Mouse (Mus musculus): ENCODE data around the gene P4ha2. TPM values are rescaled to one million over a fixed set of nuclear protein-coding genes. Genes with fewer than 3 reads are reported as not detected.
"Not testable (repeated sequence)": the region's sequence is repeated elsewhere in the genome, so short reads cannot be mapped to it uniquely, and the experiment has no call there.

Gene P4ha2
- polyA plus RNA-seq, 1 experiment from 2014 or later, result 22.7 TPM

GRCm38 (mm10) chr11:54130721-54131120 is 30.8 kb downstream of the P4ha2 start:
- no peaks in the 10 kb centered on the region for H3K9me3 ChIP-seq
- H3K27me3 ChIP-seq (ENCODE audit: insufficient read depth, poor library complexity, severe bottlenecking), result no peaks in the 10 kb centered on the region
- DNase-seq (ENCODE audit: low spot score), result no peak
- no peak overlapping the region for H3K27ac ChIP-seq
- peaks cover 8% of the 10 kb centered on the region for H3K4me1 ChIP-seq (replicated peaks)
- H3K36me3 ChIP-seq, result no peaks in the 10 kb centered on the region
- WGBS, result 88% methylated on average over 6 of the region's 6 CpGs
- no peak overlapping the region for H3K4me3 ChIP-seq

DNA sequence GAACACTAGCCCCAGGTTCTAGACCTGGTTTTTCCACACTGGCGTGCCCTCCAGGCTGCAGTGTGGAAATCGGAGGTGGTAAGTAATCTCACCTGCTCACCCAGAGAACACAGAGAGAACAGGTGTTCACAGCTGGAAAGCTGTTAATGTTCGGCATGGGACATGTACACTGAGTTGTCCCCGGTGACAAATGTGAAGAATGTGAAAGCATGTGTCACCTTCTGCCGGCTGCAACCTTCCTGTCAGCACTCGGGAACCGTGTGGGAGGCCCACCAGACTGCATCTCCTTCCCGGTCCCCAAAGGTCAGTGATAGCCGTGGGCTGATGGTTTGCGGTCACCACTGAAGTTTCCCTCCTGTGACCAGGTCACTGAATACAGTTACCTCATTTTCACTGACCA is 32.4 kb downstream of the P4ha2 start:
- WGBS, result 85% methylated on average over 10 of the region's 10 CpGs
- H3K4me3 ChIP-seq, result no peak overlapping the region
- H3K27ac ChIP-seq, result no peak overlapping the region
- H3K27me3 ChIP-seq (ENCODE audit: insufficient read depth, poor library complexity, severe bottlenecking), result no peaks in the 10 kb centered on the region
- no peak for DNase-seq (ENCODE audit: low spot score)
- no peaks in the 10 kb centered on the region for H3K9me3 ChIP-seq
- no peaks in the 10 kb centered on the region for H3K36me3 ChIP-seq
- H3K4me1 ChIP-seq (replicated peaks), result 0 out of 2 replicates have a peak, but pooled peaks cover 1% of the 10 kb centered on the region

GRCm38 (mm10) chr11:54134905-54135304 is 35.0 kb downstream of the P4ha2 start:
- no peaks in the 10 kb centered on the region for H3K27me3 ChIP-seq (ENCODE audit: insufficient read depth, poor library complexity, severe bottlenecking)
- no peak for DNase-seq (ENCODE audit: low spot score)
- no peaks in the 10 kb centered on the region for H3K4me1 ChIP-seq (replicated peaks)
- H3K9me3 ChIP-seq, result no peaks in the 10 kb centered on the region
- H3K27ac ChIP-seq, result no peak overlapping the region
- H3K36me3 ChIP-seq, result no peaks in the 10 kb centered on the region
- WGBS, result 78% methylated on average over 6 of the region's 6 CpGs
- no peak overlapping the region for H3K4me3 ChIP-seq

DNA sequence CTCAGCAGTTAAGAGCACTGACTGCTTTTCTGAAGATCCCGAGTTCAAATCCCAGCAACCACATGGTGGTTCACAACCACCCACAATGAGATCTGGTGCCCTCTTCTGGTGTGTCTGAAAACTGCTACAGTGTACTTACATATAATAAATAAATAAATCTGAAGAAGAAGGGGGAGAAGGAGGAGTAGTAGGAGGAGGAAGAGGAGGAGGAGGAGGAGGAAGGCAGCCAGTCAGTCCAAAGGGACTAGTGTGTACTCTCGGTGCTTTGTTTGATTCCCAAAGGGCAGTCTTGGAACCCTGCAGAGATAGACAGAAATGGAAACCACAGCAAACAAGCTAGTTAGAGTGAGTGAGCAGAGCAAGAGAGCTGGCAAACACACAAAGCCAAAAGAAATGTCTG is 40.3 kb downstream of the P4ha2 start:
- not testable (repeated sequence) for H3K27ac ChIP-seq; H3K4me3 ChIP-seq; H3K4me1 ChIP-seq (replicated peaks); H3K9me3 ChIP-seq; H3K36me3 ChIP-seq; H3K27me3 ChIP-seq (ENCODE audit: insufficient read depth, poor library complexity, severe bottlenecking)
- DNase-seq (ENCODE audit: low spot score), result peak; percentile 45
- 38% methylated on average over 2 of the region's 2 CpGs for WGBS

DNA sequence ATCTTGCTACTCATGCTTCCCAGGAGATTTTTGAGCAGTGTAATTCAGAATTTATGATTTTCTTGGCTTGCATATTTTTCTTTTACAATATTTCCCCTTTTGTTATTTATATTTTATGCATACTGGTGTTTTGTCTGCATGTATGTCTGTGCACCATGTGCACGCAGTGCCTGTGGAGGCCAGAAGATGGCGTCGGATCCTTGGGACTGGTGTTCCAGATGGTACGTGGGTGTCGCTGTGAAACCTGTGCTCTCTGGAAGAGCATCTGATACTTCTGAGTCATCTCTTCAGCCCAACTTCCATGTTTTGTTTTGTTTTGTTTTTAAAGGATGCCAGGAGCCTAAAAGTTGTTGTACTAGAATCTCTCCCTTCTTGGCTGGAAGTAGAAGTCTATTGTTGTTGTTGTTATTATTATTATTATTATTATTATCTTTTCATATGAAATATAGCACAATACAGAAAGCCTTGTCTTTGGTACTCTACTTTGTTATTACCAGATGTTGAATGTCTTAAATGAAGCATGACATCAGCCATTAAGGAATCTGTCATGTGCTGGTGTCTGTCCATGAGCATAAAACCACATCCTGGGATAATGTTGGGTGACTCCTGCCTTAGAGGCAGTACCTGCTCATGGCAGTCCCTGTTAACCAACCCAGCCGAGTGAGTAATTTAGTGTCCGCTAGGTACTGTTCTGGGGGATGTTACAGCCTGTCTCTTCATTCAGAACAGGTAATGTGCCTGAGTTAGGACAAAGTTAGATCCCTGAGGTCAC is 41.5 kb downstream of the P4ha2 start:
- DNase-seq (ENCODE audit: low spot score), result no peak
- Histone ChIP-seq H3K27ac (no peak overlapping the region), H3K4me1 (replicated peaks) (peaks cover 4% of the 10 kb centered on the region; the same call in 1 of the 2 replicates), H3K36me3 (no peaks in the 10 kb centered on the region), H3K4me3 (no peak overlapping the region), H3K27me3 (ENCODE audit: insufficient read depth, poor library complexity, severe bottlenecking) (no peaks in the 10 kb centered on the region), H3K9me3 (no peaks in the 10 kb centered on the region)
- WGBS, result 86% methylated on average over 7 of the region's 7 CpGs

- DNase-seq (ENCODE audit: low spot score), result peak; percentile 52
- WGBS, result 30% methylated on average over 3 of the region's 3 CpGs
- Histone ChIP-seq H3K27ac (no peak overlapping the region), H3K36me3 (no peaks in the 10 kb centered on the region), H3K27me3 (ENCODE audit: insufficient read depth, poor library complexity, severe bottlenecking) (no peaks in the 10 kb centered on the region), H3K4me3 (no peak overlapping the region), H3K4me1 (replicated peaks) (peaks cover 4% of the 10 kb centered on the region; the same call in 1 of the 2 replicates), H3K9me3 (0 out of 2 replicates have a peak, but pooled peaks cover 3% of the 10 kb centered on the region)
Measured at GRCm38 (mm10) chr11:54144886-54145285, 45.0 kb downstream of the P4ha2 start.

DNA sequence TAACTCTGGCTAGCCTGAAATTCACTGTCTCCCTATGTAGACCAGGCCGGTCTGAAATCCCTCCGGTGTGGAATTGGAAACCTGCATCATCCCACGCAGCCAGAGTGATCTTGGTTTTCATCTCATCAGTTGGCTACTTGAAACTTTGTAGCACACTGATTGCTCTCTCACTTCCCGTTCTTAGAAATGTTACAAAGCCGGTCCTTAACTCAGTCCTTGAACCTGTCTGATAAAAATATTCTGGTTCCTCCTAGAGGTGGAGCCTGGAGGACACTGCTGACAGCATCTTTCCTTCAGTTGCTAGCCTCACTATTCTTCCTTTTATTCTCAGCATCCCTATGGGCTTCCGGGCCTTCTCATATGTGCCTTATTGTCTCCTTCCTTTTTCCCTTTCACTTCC is 46.1 kb downstream of the P4ha2 start:
- H3K36me3 ChIP-seq, result no peaks in the 10 kb centered on the region
- no peak overlapping the region for H3K4me3 ChIP-seq
- peaks cover 7% of the 10 kb centered on the region; the same call in 1 of the 2 replicates for H3K4me1 ChIP-seq (replicated peaks)
- no peak overlapping the region for H3K27ac ChIP-seq
- 0 out of 2 replicates have a peak, but pooled peaks cover 3% of the 10 kb centered on the region for H3K9me3 ChIP-seq
- no peak for DNase-seq (ENCODE audit: low spot score)
- 81% methylated on average over 6 of the region's 6 CpGs for WGBS
- H3K27me3 ChIP-seq (ENCODE audit: insufficient read depth, poor library complexity, severe bottlenecking), result no peaks in the 10 kb centered on the region

DNA sequence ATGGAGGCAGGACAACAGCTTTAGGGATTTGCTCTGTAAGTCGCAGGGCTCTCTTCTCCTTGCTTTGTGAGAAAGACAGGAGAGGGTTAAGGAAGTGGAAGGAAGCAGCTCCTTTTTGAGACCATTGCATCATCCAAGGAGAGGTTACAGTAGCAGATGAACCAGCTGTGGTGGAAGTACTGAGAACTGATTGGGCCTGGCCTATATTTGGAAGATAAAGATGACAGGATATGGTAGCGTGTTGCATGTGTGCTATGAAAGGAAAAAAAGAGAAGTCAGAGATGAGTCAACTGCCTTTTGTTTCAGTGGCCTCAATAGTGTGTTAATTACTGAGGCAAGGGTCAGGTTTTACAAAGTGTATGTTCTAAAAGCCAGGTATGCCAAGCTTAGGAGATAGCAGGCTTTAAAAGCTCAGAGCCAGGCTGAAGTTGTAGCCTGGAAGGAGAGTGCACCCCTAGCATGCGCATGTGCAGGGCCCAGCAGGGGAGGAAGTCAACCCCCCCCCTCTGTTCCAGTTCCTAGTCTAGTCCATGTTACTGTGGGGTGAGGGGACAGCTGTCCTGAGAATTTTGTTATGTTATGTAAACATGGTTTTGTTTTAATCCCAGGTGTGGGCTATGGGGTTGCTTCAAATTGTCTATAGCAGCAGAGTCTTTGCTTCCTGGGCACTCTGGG is 50.0 kb downstream of the P4ha2 start:
- H3K4me1 ChIP-seq (replicated peaks), result peaks cover 7% of the 10 kb centered on the region; the same call in 1 of the 2 replicates
- no peak overlapping the region for H3K4me3 ChIP-seq
- no peak for DNase-seq (ENCODE audit: low spot score)
- no peaks in the 10 kb centered on the region for H3K36me3 ChIP-seq
- H3K27ac ChIP-seq, result no peak overlapping the region
- no peaks in the 10 kb centered on the region for H3K27me3 ChIP-seq (ENCODE audit: insufficient read depth, poor library complexity, severe bottlenecking)
- 87% methylated on average over 3 of the region's 3 CpGs for WGBS
- 0 out of 2 replicates have a peak, but pooled peaks cover 3% of the 10 kb centered on the region for H3K9me3 ChIP-seq

- DNase-seq (ENCODE audit: low spot score), result no peak
- no peaks in the 10 kb centered on the region for H3K36me3 ChIP-seq
- H3K27ac ChIP-seq, result no peak overlapping the region
- no peaks in the 10 kb centered on the region for H3K27me3 ChIP-seq (ENCODE audit: insufficient read depth, poor library complexity, severe bottlenecking)
- H3K4me1 ChIP-seq (replicated peaks), result peaks cover 5% of the 10 kb centered on the region; the same call in 1 of the 2 replicates
- WGBS, result 70% methylated on average over 7 of the region's 7 CpGs
- 0 out of 2 replicates have a peak, but pooled peaks cover 3% of the 10 kb centered on the region for H3K9me3 ChIP-seq
- H3K4me3 ChIP-seq, result no peak overlapping the region
Measured at GRCm38 (mm10) chr11:54151141-54151540, 51.2 kb downstream of the P4ha2 start.

GRCm38 (mm10) chr11:54152957-54153356 is 53.1 kb downstream of the P4ha2 start:
- Histone ChIP-seq H3K4me3 (no peak overlapping the region), H3K9me3 (0 out of 2 replicates have a peak, but pooled peaks cover 3% of the 10 kb centered on the region), H3K36me3 (no peaks in the 10 kb centered on the region), H3K27ac (no peak overlapping the region), H3K4me1 (replicated peaks) (0 out of 2 replicates have a peak, but pooled peaks cover 3% of the 10 kb centered on the region), H3K27me3 (ENCODE audit: insufficient read depth, poor library complexity, severe bottlenecking) (no peaks in the 10 kb centered on the region)
- no peak for DNase-seq (ENCODE audit: low spot score)
- WGBS, result 89% methylated on average over 3 of the region's 3 CpGs

GRCm38 (mm10) chr11:54155864-54156263 is 56.0 kb downstream of the P4ha2 start:
- no peaks in the 10 kb centered on the region for H3K27me3 ChIP-seq (ENCODE audit: insufficient read depth, poor library complexity, severe bottlenecking)
- WGBS, result 90% methylated on average over 6 of the region's 6 CpGs
- H3K27ac ChIP-seq, result no peak overlapping the region
- no peak overlapping the region for H3K4me3 ChIP-seq
- no peaks in the 10 kb centered on the region for H3K9me3 ChIP-seq
- H3K36me3 ChIP-seq, result no peaks in the 10 kb centered on the region
- no peaks in the 10 kb centered on the region for H3K4me1 ChIP-seq (replicated peaks)
- DNase-seq (ENCODE audit: low spot score), result no peak

DNA sequence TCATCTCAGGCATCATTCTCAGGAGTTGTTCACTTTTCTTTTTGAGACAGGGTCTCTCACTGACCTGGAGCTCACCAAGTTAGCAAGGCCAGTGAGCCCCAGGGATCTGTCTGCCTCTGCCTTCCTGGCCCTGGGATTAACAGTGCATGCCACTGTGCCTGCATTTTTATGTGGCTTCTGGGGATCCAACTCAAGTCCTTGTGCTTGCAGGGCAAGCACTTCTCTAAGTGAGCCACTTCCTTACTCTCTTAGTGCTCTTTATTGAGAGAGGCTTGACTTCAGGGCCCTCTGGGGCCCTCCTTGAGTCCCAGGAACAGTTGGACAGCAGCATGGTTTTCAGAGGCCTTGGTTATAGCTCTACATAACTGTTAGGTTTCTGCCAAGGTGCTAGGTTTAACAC is 56.6 kb downstream of the P4ha2 start:
- Histone ChIP-seq H3K36me3 (no peaks in the 10 kb centered on the region), H3K4me1 (replicated peaks) (no peaks in the 10 kb centered on the region), H3K4me3 (no peak overlapping the region), H3K27ac (no peak overlapping the region), H3K9me3 (no peaks in the 10 kb centered on the region), H3K27me3 (ENCODE audit: insufficient read depth, poor library complexity, severe bottlenecking) (no peaks in the 10 kb centered on the region)
- DNase-seq (ENCODE audit: low spot score), result no peak

DNA sequence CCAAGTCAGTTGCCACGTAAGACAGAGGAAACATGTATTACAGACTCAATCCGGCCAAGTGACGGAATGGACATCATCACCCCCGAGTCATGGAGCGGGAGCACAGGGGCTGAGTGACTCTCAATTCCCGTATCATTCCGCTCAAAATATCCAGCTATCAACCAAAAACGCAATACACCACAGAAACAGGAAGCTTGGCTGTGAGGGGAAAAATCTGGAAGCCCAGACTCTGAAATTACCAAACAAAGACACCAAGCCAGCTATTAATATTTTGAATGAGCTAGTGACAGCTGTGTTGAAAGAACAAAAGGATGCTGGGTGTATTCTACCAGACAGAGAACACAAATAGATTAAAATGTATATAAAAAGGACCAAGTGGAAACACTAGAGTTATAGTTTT is 57.7 kb downstream of the P4ha2 start:
- Histone ChIP-seq H3K4me3 (no peak overlapping the region), H3K4me1 (replicated peaks) (no peaks in the 10 kb centered on the region), H3K27me3 (ENCODE audit: insufficient read depth, poor library complexity, severe bottlenecking) (no peaks in the 10 kb centered on the region), H3K9me3 (no peaks in the 10 kb centered on the region), H3K36me3 (no peaks in the 10 kb centered on the region), H3K27ac (no peak overlapping the region)
- no peak for DNase-seq (ENCODE audit: low spot score)
- 91% methylated on average over 8 of the region's 8 CpGs for WGBS
